Mouse (Mus musculus) kidney, postnatal 4 days (tissue): ENCODE measurements around the gene Pecr.
"Not testable (repeated sequence)": the region's sequence is repeated elsewhere in the genome, so short reads cannot be mapped to it uniquely, and the experiment has no call there.

Experiments used
- DNase-seq, 2 experiments: peaks; one replicate each; pipeline ENCODE4 v3.0.0; 2021; ENCODE audit warnings: mixed read lengths in 2 of 2

Pecr gene

GRCm38 (mm10) chr1:72232592-72232991 is 51.5 kb downstream of the Pecr start:
- not testable (repeated sequence) for DNase-seq

- DNase-seq: no peak
Observed at GRCm38 (mm10) chr1:72228974-72229373, 55.1 kb downstream of the Pecr start.

- DNase-seq: no peak
Observed at GRCm38 (mm10) chr1:72227546-72227945, 56.6 kb downstream of the Pecr start.

- no peak for DNase-seq
Observed at GRCm38 (mm10) chr1:72226887-72227481, 57.1 kb downstream of the Pecr start.

GRCm38 (mm10) chr1:72226172-72226886 is 57.8 kb downstream of the Pecr start:
- DNase-seq: peak; percentile 33 to 56

- DNase-seq: peak; percentile 88 to 91
Observed at GRCm38 (mm10) chr1:72225720-72226171, 58.4 kb downstream of the Pecr start.

- DNase-seq: peak in 1 of 2 experiments; percentile 17
Observed at GRCm38 (mm10) chr1:72225054-72225718, 58.9 kb downstream of the Pecr start.

GRCm38 (mm10) chr1:72220008-72220407 is 64.1 kb downstream of the Pecr start:
- DNase-seq: peak in 1 of 2 experiments; percentile 29

GRCm38 (mm10) chr1:72219116-72219515 is 65.0 kb downstream of the Pecr start:
- no peak for DNase-seq

- no peak for DNase-seq
Observed at GRCm38 (mm10) chr1:72218626-72219025, 65.5 kb downstream of the Pecr start.

- DNase-seq: no peak
Observed at GRCm38 (mm10) chr1:72216761-72217160, 67.4 kb downstream of the Pecr start.

GRCm38 (mm10) chr1:72215174-72215573 is 68.9 kb downstream of the Pecr start:
- no peak for DNase-seq

GRCm38 (mm10) chr1:72214470-72214961 is 69.6 kb downstream of the Pecr start:
- no peak for DNase-seq

GRCm38 (mm10) chr1:72213954-72214353 is 70.2 kb downstream of the Pecr start:
- no peak for DNase-seq

- peak; percentile 74 to 81 for DNase-seq
Observed at GRCm38 (mm10) chr1:72211701-72212699, 72.1 kb downstream of the Pecr start, which contains the start of gene Mreg. TSS of gene Mreg (minus strand) at chr1:72212307.

- no peak for DNase-seq
Observed at GRCm38 (mm10) chr1:72210803-72211679, 73.1 kb downstream of the Pecr start.
